Mouse (Mus musculus): Measurements from ENCODE around the gene Dnase1l1. TPM values are rescaled to one million over a fixed set of nuclear protein-coding genes. Genes with fewer than 3 reads are reported as not detected.

The Dnase1l1 gene
- total RNA-seq, 2 experiments from 2014 or later: 1.4 to 2.0 TPM

Small RNA genes lying within 50 kb of the gene (microRNA-seq; reads per million reads assigned to microRNA genes)
- 0 to 0.34 reads per million in 2 experiments for gene Mir7091
- 0 to 0.53 reads per million in 2 experiments for gene Mir7092

Other genes with a start within 250 kb of the Dnase1l1 start
- gene Opn1mw, start 154.9 kb downstream of the Dnase1l1 start, total RNA-seq (2021): under 1 TPM in 1 of 2 experiments, not detected in 1; 0.59 TPM
- gene Mecp2, start 147.0 kb downstream of the Dnase1l1 start, total RNA-seq (2021): 10 to 100 TPM; 74.2 to 75.5 TPM
- not detected for gene Tex28, start 114.5 kb downstream of the Dnase1l1 start, total RNA-seq (2021)
- not detected for gene Tktl1, start 105.1 kb downstream of the Dnase1l1 start, total RNA-seq (2021)
- 100 to 1,000 TPM in 1 of 2 experiments, 10 to 100 TPM in 1; 89.1 to 100 TPM for gene Flna, start 32.5 kb downstream of the Dnase1l1 start, total RNA-seq (2021)
- 10 to 100 TPM; 38.9 to 40.4 TPM for gene Emd, start 27.6 kb downstream of the Dnase1l1 start, total RNA-seq (2021)
- gene Rpl10, start 11.5 kb downstream of the Dnase1l1 start, total RNA-seq (2021): 100 to 1,000 TPM; 124 to 140 TPM
- gene Taz, start 425 bp downstream of the Dnase1l1 start, total RNA-seq (2021): 10 to 100 TPM; 51.2 to 53.1 TPM
- 100 to 1,000 TPM; 351 to 367 TPM for gene Atp6ap1, start 14.8 kb upstream of the Dnase1l1 start, total RNA-seq (2021)
- gene Gdi1, start 22.7 kb upstream of the Dnase1l1 start, total RNA-seq (2021): 100 to 1,000 TPM; 663 to 673 TPM
- gene Fam50a, start 30.7 kb upstream of the Dnase1l1 start, total RNA-seq (2021): 10 to 100 TPM; 35.4 to 38.5 TPM
- 10 to 100 TPM; 33.3 to 33.8 TPM for gene Plxna3, start 46.7 kb upstream of the Dnase1l1 start, total RNA-seq (2021)
- gene Lage3, start 71.3 kb upstream of the Dnase1l1 start, total RNA-seq (2021): 10 to 100 TPM; 30.5 to 33.0 TPM
- gene Ubl4a, start 90.9 kb upstream of the Dnase1l1 start, total RNA-seq (2021): 10 to 100 TPM; 59.0 to 62.6 TPM
- gene Slc10a3, start 91.0 kb upstream of the Dnase1l1 start, total RNA-seq (2021): 1 to 10 TPM; 2.1 to 3.2 TPM
- 10 to 100 TPM; 20.0 to 27.0 TPM for gene Fam3a, start 110.9 kb upstream of the Dnase1l1 start, total RNA-seq (2021)
- 10 to 100 TPM; 41.9 to 46.8 TPM for gene Ikbkg, start 111.0 kb upstream of the Dnase1l1 start, total RNA-seq (2021)
- gene G6pdx, start 146.9 kb upstream of the Dnase1l1 start, total RNA-seq (2021): 10 to 100 TPM; 22.8 to 24.4 TPM
- not detected for gene Gm6880, start 199.1 kb upstream of the Dnase1l1 start, total RNA-seq (2021)